Mouse (Mus musculus): ENCODE measurements around the gene Yipf1.

GRCm38 (mm10) chr4:107347221-107347620 lies 33.1 kb downstream of the Yipf1 start:
- TF ChIP-seq CTCF (IDR thresholded peaks at IDR 0.05; ENCODE audit: low read depth, low read length), result no peak
- no peak for TF ChIP-seq POLR2A (IDR thresholded peaks at IDR 0.05; ENCODE audit: extremely low read depth, insufficient read depth, low read length)
